Mouse (Mus musculus) activated CD4-positive, CD25-positive, alpha-beta regulatory T cell, adult 4 months (primary cell): ENCODE data around the gene Mucl3. TPM values are rescaled to one million over a fixed set of nuclear protein-coding genes. Genes with fewer than 3 reads are reported as not detected.
A peak's percentile ranks its signal among the peaks of the same experiment; 100 is the strongest.

Experiments used
- ATAC-seq: one replicate; pipeline ENCODE4 v1.8.0; 2017
- polyA plus RNA-seq, 2 experiments: library from polyadenylated mRNA; unstranded; fragments of 100-300 nt; shearing (Covaris generic); gene quantifications; one replicate each; pipeline ENCODE4 v1.2.1; 2017

Mucl3 gene
- polyA plus RNA-seq, result under 1 TPM in 1 of 2 experiments, not detected in 1; 0.36 TPM

- ATAC-seq, result no peak
Measured at GRCm38 (mm10) chr17:35643609-35644236, at the start of gene Mucl3. TSS of gene Mucl3 (minus strand) at chr17:35643695.

GRCm38 (mm10) chr17:35692368-35692767, 48.9 kb upstream of the Mucl3 start:
- no peak for ATAC-seq

GRCm38 (mm10) chr17:35691811-35692210, 48.3 kb upstream of the Mucl3 start:
- ATAC-seq, result no peak

GRCm38 (mm10) chr17:35689936-35690645, 46.6 kb upstream of the Mucl3 start:
- no peak for ATAC-seq

- no peak for ATAC-seq
Measured at GRCm38 (mm10) chr17:35688347-35689175, 45.1 kb upstream of the Mucl3 start.

GRCm38 (mm10) chr17:35685061-35685460, 41.6 kb upstream of the Mucl3 start:
- no peak for ATAC-seq

- ATAC-seq, result no peak
Measured at GRCm38 (mm10) chr17:35681986-35682385, 38.5 kb upstream of the Mucl3 start.

- no peak for ATAC-seq
Measured at GRCm38 (mm10) chr17:35680591-35680990, 37.1 kb upstream of the Mucl3 start.

GRCm38 (mm10) chr17:35673416-35674035, 30.0 kb upstream of the Mucl3 start, which contains the start of gene Gtf2h4:
TSS of gene Gtf2h4 (minus strand) at chr17:35673739.
- ATAC-seq, result peak; percentile 98

- ATAC-seq, result no peak
Measured at GRCm38 (mm10) chr17:35672527-35672926, 29.0 kb upstream of the Mucl3 start.

GRCm38 (mm10) chr17:35671846-35672245, 28.4 kb upstream of the Mucl3 start:
- ATAC-seq, result no peak

- no peak for ATAC-seq
Measured at GRCm38 (mm10) chr17:35669731-35670130, 26.2 kb upstream of the Mucl3 start.

GRCm38 (mm10) chr17:35667334-35668065, 24.0 kb upstream of the Mucl3 start, which contains the start of gene Vars2:
TSS of gene Vars2 (minus strand) at chr17:35667592.
- ATAC-seq, result peak; percentile 86

GRCm38 (mm10) chr17:35666851-35667256, 23.4 kb upstream of the Mucl3 start:
- ATAC-seq, result no peak

GRCm38 (mm10) chr17:35665957-35666515, 22.5 kb upstream of the Mucl3 start:
- ATAC-seq, result no peak

GRCm38 (mm10) chr17:35653086-35653485, 9.6 kb upstream of the Mucl3 start:
- ATAC-seq, result no peak

- ATAC-seq, result no peak
Measured at GRCm38 (mm10) chr17:35649429-35649828, 5.9 kb upstream of the Mucl3 start.

- no peak for ATAC-seq
Measured at GRCm38 (mm10) chr17:35639352-35639751, 4.1 kb downstream of the Mucl3 start.

- ATAC-seq, result peak; percentile 72
Measured at GRCm38 (mm10) chr17:35638475-35639190, 4.9 kb downstream of the Mucl3 start.

GRCm38 (mm10) chr17:35636363-35636762, 7.1 kb downstream of the Mucl3 start:
- ATAC-seq, result no peak

GRCm38 (mm10) chr17:35635699-35636111, 7.8 kb downstream of the Mucl3 start:
- ATAC-seq, result no peak
